Mouse (Mus musculus): Measurements from ENCODE around the gene Iqschfp. TPM values are rescaled to one million over a fixed set of nuclear protein-coding genes. Genes with fewer than 3 reads are reported as not detected.

Iqschfp gene
- polyA plus RNA-seq, 1 experiment: not detected

- DNase-seq (ENCODE audit: low read depth): no peak
Measured at GRCm38 (mm10) chr3:68421849-68422248, 529.8 kb downstream of the Iqschfp start.

GRCm38 (mm10) chr3:68428081-68428480 lies 536.0 kb downstream of the Iqschfp start:
- DNase-seq (ENCODE audit: low read depth): no peak

DNA sequence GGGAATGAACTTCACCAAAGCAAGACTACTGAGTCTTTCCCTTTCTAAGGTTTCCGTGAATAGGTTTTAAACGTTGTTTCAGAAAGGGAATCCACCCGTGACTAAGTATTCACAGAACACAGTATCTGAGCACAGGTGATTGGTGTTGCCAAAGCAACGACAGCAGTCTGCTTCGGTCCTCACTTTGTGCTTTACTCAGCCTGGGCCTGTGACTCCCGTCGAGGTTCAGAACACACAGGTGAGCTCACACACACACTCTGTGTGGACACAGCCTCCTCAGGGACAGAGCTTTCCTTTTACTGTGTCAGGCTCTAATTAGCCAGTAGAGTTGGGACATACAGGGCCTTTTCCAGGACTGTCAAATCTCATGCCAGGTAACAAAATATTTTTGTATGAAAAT lies 542.4 kb downstream of the Iqschfp start:
- DNase-seq (ENCODE audit: low read depth): no peak

DNA sequence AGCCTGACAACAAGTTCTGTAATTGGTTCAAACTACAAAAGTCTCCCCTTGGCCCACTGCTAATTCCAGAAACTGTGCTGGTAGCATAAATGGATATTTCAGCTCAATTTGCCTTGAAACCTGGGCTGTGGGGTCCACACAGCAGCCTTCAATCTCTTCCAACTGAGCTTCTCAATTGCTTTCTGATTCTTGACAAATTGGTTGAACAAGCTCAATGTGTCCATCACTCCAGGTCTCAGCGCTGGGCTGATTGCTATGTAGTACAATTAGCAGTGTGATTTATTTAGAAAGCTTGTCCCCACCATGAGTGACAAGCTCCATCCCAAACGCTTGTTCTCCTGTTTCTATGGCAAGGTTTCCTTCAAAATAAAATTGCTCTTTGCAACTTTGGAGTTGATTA lies 542.9 kb downstream of the Iqschfp start:
- no peak for DNase-seq (ENCODE audit: low read depth)

GRCm38 (mm10) chr3:68448480-68448879 lies 556.4 kb downstream of the Iqschfp start:
- no peak for DNase-seq (ENCODE audit: low read depth)

GRCm38 (mm10) chr3:68451634-68452033 lies 559.6 kb downstream of the Iqschfp start:
- DNase-seq (ENCODE audit: low read depth): no peak

GRCm38 (mm10) chr3:68453266-68453665 lies 561.2 kb downstream of the Iqschfp start:
- DNase-seq (ENCODE audit: low read depth): no peak

DNA sequence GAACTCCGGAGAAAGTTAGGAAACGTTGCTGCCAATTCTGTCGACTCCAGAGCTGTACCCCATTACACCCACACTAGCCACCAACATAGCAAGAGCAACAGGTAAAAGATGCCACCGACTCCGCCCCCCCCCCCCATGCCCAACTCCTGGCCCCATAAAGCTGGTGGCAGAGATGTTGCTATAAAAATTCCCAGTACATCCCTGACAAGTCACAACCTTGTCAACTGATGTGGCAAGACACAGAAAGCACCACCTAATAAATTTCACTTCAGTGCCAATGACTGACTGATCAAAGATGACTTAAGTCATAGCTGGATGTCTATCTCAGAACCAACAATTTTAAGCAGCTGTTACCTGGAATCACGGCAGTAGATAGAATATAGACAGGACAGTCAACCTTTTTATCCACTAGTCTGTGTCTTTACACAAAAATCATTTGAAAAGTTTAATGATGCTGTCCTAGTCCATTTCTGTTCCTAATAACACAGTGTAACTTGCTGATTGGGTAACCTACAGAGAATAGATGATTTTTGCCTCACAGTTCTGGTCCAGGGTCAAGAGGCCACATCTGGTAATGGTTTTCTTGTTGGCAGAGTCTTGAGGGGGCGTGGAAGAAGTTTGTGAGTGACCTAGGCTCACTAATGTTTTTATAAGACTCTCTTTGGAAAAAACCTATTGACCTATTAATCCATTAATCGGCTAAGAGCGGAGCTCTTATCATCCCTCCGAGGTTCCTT lies 561.9 kb downstream of the Iqschfp start:
- DNase-seq (ENCODE audit: low read depth): no peak

DNA sequence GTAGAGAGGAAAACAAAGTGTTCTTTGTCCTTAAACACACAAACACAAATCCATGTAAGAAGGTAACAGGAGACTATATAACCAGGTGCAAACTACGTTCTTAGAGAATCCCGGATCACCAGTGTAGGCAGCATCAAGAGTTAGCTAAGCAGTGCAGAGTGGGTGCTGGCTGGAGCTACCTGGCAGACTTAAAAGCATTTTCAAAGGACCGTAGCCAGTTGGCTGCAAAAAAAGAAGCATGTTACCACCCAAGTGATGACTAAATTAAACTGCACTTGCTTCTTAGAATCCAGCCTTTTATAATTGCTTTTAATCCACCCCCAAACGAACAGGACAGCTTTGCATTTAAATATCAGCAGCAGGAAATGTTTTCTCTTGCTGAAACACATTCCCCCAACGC lies 574.6 kb downstream of the Iqschfp start:
- DNase-seq (ENCODE audit: low read depth): no peak

DNA sequence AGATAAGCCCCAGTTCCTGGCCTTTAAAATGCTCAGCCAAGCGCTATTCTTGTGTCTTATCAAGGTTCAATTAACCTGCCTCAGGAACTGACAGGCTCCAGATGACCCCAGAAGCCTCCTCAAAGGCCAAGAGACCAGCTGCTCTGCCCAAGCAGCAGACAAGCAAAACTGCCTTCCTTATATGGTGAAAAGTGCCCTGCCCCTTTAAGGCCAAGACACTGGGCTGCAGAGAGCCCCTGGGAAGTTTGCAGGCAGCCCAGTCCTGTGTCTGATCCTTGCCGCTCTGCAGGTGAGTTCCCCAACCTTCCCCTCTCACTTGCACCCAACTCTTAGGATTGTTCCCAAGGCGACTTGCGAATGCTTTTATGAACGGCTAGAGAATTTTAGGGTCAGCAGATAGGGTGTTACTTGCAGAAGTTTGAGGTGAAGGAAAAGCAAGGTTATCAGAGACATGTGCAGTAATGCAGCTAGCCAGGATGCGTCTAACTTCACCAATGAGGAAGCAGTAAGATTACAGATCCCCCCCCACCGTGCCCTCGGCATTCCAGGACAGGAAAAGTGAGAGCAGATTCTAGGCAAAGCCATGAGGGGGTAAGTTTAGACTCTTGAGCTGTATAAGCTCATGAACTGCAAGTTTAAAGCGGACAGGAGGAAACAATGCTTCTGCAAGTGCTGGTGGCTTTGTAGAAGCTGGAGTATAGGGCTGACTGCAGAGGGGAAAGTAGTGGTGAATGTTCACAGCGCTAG lies 576.1 kb downstream of the Iqschfp start:
- no peak for DNase-seq (ENCODE audit: low read depth)

GRCm38 (mm10) chr3:68469643-68470042 lies 577.6 kb downstream of the Iqschfp start:
- DNase-seq (ENCODE audit: low read depth): no peak

- no peak for DNase-seq (ENCODE audit: low read depth)
Measured at GRCm38 (mm10) chr3:68470061-68470460, 578.0 kb downstream of the Iqschfp start.

- DNase-seq (ENCODE audit: low read depth): no peak
Measured at GRCm38 (mm10) chr3:68470622-68471021, 578.6 kb downstream of the Iqschfp start.

GRCm38 (mm10) chr3:68476336-68476735 lies 584.3 kb downstream of the Iqschfp start:
- DNase-seq (ENCODE audit: low read depth): no peak

DNA sequence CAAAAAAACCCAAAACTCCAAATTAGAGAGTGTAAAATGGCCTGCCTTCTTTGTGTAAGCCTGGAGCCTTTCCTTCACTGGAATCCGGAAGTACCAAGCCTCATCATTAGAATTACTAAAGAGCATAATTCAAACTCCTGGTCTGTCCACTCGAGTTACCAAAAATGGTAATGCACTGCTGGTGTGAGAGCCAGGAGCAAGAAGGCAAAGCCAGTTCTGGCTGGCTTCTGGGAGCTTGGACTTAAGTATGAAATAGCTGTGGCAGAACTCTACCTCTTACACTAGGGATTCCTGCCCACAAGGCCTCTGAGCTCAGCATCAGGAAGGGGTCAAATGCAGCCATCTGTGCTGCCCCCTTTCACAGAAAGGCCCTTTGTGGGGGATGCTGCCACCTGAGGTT lies 585.4 kb downstream of the Iqschfp start:
- DNase-seq (ENCODE audit: low read depth): no peak

DNA sequence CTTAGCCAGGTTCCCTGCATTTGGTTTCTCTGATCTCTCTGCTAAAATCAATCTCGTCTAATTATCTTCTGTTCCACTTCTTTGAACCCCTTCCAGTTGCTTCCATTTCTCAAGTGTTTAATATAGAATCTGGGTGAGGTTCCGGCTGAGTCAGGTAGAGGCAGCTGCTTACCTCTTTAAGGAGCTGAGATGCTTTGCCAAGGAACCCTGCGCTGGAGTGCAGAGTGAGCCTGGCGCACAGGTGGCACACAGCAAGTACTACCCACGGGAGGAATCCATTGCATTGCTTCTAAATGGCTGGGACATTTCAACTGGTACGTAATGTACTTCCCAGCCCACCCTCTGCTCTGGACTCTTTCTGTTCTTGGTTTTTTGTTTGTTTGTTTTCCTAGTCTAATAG lies 587.2 kb downstream of the Iqschfp start:
- DNase-seq (ENCODE audit: low read depth): no peak

GRCm38 (mm10) chr3:68483517-68483916 lies 591.5 kb downstream of the Iqschfp start:
- no peak for DNase-seq (ENCODE audit: low read depth)

DNA sequence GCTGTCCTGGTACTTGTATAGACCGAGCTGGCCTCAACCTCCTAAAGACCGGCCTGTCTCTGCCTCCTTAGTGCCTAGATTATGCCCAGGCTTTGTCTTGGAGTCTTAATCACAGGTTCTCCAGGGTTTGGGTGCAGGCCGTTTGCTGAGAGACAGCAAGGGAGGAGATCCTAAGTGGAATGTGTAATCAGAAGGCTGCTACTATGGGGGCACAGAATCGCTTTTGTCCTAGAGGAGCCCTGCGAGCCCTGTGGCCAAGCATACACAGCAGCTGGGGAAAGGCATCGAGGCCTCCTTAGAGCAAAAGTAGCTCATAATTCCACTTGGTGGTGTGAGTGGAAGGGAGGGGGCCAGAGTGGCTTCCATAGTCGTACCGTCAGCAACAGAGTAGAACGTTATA lies 592.0 kb downstream of the Iqschfp start:
- DNase-seq (ENCODE audit: low read depth): no peak

- DNase-seq (ENCODE audit: low read depth): no peak
Measured at GRCm38 (mm10) chr3:68484561-68484960, 592.5 kb downstream of the Iqschfp start.

DNA sequence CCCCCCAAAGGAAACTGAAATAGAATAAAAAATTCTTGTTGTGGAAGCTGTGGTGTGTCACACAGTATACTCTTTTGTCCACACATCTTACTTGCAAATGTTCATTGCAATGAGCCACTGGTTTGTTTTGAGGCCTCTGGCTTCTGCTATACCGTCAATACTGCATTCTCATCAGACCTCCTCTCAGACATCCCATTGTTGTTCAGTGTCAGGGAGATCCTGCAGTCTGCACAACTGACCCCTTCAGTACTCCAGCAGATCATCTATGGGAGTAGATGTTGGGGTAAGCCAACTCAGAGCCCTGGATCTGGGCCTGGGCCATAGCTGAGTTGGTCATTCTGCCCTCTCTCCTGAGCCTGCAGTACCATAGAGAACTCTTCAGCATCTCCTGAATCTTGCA lies 595.6 kb downstream of the Iqschfp start:
- no peak for DNase-seq (ENCODE audit: low read depth)

- no peak for DNase-seq (ENCODE audit: low read depth)
Measured at GRCm38 (mm10) chr3:68488316-68488715, 596.3 kb downstream of the Iqschfp start.

- no peak for DNase-seq (ENCODE audit: low read depth)
Measured at GRCm38 (mm10) chr3:68491516-68491915, 599.5 kb downstream of the Iqschfp start.

DNA sequence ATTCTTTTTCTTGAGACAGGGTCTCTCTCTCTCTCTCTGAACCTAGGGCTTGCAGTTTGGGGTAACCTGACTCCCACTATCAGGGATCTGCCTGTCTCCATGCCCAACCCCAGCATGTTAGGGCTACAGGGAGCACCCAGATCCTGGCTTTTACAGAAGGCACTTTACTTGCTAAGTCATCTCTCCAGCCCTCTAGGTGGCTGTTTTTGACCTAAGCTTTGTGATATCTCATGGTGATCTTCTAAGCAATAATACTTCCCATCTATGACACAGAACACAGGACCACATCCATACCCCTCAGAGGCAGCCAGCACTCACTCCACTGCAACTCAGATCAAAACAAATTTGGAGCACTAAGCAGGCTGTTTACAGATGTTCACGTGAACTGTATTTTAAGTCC lies 600.0 kb downstream of the Iqschfp start:
- DNase-seq (ENCODE audit: low read depth): no peak

Data from gonadal fat pad, adult 2 months (tissue).